Mouse (Mus musculus) kidney, adult 2 months (tissue): ENCODE measurements around the gene Scmh1.

ENCODE experiments used
- CTCF ChIP-seq: fragments of 200-500 bp; conservative IDR thresholded peaks from 2 replicates; pipeline ENCODE4 v1.5.1; 2011; ENCODE audit warnings: low read depth, mild to moderate bottlenecking, control low read depth, low read length, moderate library complexity, mixed read lengths; ENCODE audit not compliant: insufficient read depth, insufficient read length
- POLR2A ChIP-seq: fragments of 200-500 bp; IDR thresholded peaks from one replicate; pipeline ENCODE4 v1.6.1; 2011; ENCODE audit warnings: low read depth, low read length, control low read depth

DNA sequence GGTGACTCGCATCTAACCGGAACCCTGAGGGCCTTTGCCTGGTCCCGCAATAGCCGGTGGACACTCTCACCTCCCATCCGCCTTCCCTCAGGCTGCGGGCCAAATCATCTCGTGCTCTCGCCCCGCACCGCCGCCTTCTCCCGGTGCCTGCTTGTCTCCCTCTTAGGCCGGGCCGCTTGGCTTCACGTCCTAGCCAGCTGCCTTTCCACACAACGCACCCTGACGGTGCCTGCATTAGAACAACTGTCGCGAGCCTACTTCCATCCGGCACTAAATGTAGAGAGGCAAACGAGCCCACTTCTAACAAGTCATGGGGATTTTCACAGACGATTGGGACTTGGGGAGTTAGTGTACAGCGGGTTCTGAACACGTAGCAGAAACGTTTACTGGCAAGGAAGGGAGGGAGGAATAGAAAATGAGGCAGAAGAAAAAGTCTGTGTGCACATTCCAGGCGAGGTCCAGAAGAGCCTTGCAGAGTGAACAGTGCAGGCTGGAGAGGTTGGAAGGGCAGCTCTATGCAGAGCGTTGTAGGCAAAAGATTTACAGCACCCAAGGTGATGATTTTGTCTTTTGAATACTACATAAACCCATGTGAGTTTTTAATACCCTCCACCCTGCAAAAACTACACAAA, 165.5 kb downstream of the Scmh1 start:
- TF ChIP-seq CTCF, result no peak
- no peak for TF ChIP-seq POLR2A
